Mouse (Mus musculus) urinary bladder, adult 2 months (tissue): Measurements from ENCODE around the gene Pop7. TPM values are rescaled to one million over a fixed set of nuclear protein-coding genes. Genes with fewer than 3 reads are reported as not detected.

Experiments used
- DNase-seq: peaks from one replicate; pipeline ENCODE4 v3.0.0; 2022; ENCODE audit warnings: low spot score
- polyA plus RNA-seq: library from polyadenylated mRNA; depleted of rRNA; stranded (reverse); fragments of >200 nt; gene quantifications from 2 replicates; pipeline ENCODE4 v1.2.3, GENCODE M21; 2012; rRNA removed

The Pop7 gene
- 23.4 and 29.6 TPM in 2 replicates for polyA plus RNA-seq

DNA sequence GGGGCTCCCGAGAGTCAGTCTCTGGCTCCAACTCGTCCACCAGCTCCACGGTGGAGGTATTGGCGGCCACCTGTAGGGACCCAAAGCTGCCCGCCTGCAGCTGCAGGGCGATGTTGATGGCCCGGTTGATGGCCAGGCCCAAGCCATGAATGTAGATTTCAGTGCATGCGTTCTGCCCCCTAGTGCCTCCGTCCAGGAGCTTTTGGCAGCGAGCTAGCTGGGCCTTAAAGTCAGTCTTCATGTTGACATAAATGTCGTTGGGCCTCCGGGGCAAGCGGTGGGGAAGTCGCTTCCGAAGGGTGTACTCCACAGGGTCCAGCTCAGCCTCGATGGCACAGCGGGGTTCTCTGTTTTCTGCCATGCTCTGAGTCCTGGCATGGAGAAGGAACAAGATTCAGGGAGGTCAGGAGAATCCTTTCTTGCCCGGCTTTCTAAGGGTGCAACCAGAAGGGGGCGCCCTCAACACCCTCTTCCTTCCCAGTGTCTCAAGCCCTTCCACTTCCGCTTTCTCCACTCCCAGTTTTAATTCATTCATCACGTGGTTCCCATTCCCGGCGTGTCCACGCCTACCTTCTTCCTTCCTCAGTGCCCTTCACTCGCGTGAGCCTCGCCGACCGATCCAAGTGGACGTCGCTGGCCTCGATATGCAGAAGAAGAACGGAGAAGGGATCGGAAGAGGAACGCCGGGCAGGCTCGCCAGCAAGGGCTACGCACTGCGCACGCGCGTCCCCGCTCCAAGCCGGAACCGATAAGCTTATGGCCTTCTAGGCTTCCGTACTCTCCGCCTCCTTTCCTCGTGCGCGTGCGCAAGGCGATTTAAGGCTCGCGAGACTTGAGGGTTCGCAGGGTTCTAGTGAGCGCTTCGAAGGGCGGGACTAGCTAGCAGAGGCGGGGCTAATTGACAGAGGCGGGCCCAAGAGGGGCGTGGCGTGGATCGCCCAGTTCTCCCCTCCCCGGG is at the start of gene Pop7:
Pop7 (minus strand) TSS at position 810 of the 958 bp plus-strand sequence.
- DNase-seq, result peak; percentile 99

DNA sequence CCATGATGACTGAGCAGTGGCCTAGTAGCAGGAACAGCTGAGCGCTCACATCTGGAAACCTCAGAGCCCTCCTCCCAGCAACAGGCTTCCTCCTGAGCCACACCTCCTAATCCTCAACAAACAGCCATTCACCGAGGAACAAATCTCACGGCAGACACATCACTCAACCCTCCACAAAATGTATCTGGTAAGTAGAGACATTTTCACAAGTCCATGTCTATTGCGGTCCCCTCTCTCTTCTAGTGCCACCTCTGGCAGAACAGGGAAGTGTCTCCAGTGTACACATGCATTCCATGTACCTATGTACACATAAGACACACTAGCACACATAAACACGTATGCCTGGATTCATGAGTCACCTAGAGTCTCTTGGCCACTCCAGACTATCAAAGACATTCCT is 48.8 kb upstream of the Pop7 start:
- no peak for DNase-seq

DNA sequence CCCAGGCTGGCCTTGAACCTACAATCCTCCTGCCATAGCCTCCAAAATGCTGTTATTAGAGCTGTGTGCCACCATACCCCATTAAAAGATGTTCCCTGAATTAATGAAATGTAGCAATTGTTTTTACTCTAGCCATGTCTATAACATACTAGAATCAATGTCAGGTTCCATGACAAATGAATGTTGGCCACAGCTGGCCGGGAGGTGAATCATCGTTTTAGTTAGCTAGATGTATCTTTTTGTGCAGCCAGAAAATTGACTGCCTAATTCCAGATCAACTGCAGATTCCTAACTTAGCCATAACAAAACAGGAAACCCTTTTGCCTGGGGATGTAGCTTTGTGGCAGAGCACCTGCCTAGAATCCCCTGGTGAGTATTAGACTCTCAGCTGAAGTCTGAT is 47.5 kb upstream of the Pop7 start:
- DNase-seq, result no peak

DNA sequence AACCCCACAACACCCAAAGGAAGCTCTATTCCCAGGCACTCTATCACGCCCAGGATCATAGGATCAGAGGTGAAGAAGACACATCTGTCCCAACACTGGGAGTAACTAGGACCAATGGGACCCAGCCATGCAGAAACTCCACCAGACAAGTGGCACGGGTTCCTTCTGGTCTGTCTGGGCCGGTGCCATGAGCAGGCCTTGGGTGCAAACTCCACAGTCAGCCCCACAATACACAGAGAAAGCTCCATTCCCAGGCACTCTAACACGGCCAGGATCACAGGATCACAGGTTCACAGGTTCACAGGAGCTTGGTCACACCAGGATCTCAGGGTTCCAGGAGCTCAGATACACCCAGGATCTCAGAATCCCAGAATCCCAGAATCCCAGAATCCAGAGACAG is 43.3 kb upstream of the Pop7 start:
- no peak for DNase-seq

DNA sequence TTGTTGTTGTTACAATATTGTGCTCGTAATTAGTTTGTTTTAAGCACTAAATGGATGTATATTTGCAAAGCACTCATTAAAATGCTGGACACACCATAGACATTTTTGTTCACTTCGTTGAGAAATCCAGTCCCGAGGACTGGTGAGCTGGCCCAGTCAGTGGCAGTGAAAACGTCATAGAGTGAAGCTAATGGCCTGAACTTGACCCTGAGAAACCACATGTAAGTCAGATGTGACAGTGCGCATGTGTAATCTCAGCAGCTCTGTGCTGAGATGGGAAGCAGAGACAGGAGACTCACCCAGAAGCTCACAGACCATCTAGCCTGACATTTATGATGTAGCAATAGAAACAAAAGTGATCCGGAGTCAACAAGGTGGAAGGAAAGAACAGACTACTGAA is 42.6 kb upstream of the Pop7 start:
- no peak for DNase-seq

DNA sequence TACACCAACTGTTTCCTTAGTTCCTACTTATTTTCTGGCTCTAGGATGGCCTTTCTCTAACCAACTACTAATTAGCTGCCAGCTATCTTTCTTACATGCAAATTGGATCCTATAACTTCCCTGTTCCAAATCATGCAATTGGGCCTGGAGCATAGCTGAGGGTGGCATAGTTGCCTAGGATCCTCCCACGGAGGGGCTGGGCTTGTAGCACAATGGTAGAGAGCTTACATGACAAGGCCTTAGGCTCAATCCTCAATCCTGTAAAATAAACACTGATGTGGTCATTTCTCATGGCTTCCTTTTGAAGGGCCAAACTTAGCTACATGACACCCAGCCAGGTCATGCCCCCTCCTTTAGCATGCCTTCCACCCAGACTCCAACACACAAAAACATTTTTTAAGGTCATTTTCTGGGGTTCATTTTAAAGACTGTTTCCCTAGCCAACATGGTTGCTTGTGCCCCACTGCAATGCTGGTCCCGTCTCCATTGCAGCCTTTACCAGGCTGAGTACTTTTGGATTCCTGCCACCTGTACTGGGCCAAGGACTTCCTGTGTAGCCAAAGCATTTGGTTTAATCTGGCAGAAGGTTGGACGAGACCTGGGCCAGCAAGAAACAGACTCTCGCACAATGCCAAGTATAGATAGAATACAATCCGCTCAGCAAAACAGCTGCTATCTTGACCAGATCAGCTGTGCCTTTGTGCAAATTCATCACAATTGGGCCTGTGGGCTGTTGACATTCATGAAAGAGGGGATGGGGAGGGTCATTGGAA is 39.6 kb upstream of the Pop7 start:
- DNase-seq, result no peak

DNA sequence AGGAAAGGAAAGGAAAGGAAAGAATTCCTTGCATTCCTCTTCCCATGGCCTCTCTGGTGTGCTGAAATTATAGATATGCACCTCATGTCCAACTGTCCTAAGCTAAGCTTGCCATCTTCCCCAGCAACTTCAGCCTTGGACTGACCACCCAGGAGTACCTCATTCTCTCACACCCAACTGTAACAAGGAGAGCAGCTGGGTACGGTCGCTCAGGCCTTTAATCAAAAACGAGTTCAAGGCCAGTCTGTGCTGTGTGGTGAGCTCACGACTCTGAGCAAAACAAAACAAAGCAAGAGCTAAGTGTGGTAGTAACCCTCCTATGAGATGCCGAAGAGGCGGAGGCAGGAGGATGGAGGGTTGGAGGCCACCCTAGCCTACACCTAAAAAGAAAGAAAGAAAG is 38.7 kb upstream of the Pop7 start:
- no peak for DNase-seq

DNA sequence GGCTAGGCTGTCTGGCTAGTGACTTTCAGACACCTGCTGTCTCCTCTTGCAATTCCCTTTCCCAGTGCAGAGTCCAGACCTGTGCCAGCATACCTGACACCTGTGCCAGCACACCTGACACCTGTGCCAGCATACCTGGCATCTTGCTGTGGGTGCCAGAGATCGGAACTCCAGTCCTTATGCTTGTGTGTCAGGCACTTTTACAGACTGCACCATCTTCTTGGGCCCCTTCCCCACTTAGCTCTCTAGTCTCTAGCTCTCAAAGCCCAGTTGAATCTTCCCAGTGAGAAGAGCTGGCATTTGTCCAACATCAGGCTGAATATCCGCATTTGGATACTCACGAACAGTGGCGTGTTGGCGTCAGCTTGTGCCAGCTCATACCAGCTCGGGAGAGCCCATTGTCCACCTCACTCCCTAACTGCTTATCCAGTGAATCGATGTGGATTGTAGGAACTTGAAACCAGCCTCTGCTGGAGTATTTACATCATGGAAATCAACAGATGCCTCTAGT is 37.0 kb upstream of the Pop7 start:
- DNase-seq, result no peak

DNA sequence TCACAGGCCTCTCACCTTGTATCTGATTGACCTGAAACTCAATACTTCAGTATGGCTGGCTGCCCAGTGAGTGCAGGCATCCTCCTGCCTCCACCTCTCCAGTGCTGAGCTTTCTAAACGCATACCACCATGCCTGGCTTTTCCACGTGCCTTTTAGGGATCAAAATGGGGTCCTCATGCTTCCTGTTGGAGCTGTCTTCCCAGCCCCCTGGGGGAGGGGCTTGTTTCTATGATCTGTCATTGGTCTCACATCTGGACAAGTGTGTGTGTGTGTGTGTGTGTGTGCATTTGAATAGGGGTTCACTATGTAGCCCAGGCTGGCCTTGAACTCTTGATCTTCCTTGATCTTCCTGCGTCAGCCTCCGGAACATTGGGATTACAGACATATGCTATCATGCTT is 35.1 kb upstream of the Pop7 start:
- no peak for DNase-seq

DNA sequence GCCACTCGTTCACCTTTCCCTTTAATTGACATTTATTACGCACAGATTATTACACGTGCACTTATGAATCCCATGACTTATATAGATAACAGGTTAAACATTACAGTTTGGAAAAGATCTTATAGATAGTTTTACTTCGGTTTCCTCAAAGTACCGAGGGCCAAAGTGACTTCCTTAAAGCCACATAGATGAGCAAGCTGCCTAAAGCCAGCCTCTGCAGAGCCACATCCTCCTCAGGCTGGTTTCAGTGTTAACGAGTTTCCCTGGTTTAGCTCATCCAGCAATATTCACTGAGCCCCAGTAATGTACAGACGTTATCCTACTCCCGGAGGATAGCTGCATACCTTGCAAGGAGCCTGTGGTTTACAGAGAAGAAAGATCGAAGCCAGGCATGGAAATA is 33.0 kb upstream of the Pop7 start:
- no peak for DNase-seq

DNA sequence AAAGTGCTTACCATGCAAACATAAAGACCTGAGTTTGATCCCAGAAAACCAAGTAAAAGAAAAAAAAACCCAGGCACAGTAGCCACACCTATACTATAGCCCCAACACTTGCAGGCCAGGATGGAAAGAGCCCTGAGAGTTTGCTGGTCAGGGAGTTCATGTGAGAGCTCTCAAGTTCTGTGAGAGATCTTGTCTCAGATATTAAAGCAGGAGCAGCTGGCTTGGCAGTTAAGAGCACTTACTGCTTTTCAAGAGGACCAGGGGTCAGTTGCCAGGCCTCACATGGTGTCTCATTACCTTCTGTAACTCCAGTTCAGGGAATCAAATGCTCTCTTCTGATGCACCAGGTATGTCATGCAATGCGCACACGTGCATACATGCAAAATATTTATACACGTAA is 32.4 kb upstream of the Pop7 start:
- no peak for DNase-seq

DNA sequence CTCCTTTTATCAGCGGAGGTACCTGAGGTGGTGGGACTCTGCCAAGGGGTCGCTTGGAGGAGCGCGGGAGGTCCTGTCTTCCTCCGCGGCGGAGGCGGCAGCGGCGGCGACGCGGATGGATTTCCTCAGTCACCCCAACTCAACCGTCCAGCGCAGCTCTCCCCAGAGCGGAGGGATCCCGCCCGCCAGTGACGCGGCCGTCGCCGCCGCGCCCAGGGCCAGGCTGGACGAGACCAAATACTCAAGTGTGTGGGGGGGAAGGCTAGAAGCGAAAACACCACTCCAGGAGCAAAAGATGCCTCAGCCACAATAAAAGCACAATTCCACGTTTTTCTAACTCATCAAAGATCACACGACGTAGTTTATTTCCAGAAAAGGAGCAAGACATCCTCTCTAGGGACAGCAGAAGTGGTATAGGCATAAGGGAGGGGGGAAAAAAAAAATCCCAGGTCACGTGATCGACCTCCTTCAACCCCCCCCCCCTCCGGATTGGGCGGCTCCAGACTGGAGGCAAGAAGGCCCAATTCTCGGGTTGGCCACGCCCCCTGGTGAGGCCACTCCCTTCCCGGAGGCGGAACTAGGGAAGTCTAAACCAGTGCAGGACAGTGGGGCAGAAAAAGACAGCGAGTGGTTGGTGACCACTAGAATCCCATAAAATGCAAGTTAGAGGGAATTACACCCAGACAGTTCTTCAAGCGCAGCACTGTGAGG is 31.0 kb upstream of the Pop7 start, which contains the start of the genes Epo and Gnb2:
Epo (minus strand) TSS at position 126 of the 711 bp plus-strand sequence.
Gnb2 (minus strand) TSS at position 394 of the 711 bp plus-strand sequence.
- peak; percentile 92 for DNase-seq

DNA sequence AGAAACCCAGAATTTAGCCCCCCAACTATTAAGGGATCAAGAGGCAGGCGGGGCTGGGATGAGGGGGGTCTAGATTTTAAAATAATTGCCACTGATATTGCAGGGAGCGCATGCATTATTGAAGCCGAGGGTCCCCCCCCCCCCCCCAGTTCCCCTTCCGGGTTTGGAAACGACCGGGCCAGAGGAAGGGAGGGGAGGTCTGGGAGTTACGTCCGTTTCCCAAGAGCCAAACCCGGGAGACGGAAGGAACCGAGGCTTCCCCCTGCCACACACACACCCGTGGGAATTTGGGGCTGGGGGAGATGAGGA is 30.4 kb upstream of the Pop7 start:
- DNase-seq, result no peak

DNA sequence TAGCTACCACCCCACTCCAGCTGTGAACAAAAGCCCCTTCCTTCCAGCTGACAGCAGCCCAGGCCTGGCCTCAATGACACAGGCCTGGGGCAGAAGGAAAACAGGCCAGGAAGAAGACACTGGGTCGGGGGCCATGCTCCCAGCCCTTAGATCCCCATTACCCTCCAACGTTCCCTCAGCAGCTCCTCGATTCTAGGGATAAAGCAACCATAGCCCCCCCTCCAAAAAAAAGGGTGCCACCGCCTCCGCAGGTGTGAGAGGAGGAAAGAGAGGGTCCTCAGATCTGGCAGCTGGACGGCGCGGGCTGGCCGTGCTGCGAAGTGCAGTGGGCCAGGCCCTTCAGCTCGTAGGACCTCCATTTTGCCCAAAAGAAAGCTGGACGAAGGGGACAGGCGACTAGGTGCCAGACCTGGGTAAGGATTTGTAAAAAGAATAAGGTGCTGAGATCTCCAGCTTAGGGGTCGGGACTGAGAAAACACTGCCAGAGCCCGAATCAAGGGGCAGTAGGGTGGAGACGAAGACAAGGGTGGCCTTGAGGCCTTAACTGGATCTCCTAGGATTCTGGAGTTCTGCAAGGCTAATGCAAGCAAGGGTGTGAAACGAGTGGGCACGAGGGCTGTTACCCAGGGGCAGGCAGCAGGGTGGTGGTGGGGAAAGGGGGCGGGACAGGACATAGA is 30.0 kb upstream of the Pop7 start:
- DNase-seq, result no peak

DNA sequence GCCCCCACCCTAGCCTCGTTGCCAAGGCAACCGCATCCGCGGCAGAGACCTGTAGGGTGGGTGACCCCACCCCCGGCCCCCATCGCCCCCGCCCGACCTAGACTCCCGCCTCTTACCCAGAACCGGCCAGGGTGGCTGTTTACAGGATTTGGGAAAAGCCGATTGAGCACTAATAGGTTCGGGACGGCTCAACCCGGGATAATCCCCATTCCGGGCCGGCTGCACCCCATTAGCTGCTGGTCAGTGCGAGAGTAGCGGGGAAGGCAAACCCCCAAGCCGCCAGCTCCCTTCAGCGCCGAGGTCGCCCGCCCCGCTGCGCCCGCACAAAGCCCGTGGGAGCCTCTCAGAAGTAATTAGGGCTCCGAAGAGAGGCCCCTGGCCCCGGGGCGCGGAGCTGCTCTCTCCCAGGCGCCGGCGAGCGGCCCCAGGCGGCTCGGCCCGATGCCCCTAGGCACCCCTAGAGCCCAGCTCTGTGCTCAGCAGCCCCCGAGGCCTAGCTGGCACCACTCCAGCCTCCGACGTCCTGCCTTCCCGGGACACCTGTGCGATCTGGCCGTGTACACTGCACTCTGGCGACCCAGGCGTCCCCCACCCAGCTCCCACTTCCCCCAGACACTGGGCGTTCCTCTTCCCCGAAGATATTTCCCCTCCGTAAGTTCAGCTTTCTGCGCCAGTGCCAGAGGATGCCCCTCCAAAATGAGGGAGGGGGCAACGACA is 29.3 kb upstream of the Pop7 start:
- no peak for DNase-seq

DNA sequence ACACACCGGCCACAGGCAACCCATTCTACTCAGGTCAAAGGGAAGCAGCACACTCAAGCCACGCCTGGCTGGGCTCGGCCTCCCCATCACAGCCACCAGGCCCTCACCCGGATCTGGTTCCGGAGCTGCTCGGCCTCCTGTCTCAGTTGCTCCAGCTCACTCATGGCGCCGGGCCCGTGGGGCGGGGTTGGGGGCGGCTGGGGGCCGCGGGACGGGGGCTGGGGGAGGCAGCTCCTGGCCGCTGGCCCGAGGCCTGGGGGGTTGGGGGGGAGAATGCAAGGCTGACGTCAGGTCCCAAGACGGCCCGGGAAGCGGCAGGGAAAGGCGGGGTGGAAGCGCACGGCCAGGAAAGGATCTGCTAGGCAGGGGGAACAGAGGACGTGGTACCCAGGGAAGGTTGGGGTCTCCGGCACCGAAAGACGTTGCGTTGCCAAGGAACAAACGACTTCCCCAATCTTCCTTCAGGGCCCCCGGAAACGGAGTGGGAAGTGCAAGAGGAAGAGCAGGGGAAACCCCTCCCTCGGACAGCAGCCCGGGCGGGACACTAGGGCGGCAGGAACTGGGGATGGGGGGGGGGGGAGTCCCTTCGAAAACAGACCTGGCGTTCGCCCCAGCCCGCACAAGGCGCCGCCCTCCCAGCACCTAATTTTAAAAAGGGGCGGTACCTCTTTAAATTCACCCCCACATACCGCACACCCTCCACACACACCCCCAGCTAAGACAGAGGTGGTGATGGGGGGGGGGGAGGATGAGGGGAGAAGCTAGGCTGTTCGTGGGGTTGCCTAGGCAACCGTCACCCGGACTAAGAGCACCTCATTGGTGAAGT is 28.5 kb upstream of the Pop7 start:
- DNase-seq, result no peak

DNA sequence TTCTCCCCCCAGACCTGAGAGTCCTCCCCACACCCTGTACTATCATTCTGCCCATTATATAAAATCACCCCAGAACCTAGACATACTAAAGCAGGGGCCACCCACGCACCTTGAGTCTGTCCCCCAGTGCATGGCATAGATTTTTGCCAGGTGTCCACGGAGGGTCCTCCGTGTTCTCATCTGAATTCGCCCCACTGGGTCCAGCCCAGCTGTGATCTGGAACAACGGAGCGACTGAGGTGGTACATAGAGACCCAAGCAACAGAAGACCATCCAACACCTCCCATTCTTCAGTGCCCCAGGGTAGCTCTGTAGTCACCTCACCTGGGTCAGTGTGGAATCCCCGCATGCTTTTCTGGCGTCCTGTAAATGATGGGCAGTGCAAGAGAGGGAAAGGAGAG is 27.8 kb upstream of the Pop7 start:
- DNase-seq, result no peak

DNA sequence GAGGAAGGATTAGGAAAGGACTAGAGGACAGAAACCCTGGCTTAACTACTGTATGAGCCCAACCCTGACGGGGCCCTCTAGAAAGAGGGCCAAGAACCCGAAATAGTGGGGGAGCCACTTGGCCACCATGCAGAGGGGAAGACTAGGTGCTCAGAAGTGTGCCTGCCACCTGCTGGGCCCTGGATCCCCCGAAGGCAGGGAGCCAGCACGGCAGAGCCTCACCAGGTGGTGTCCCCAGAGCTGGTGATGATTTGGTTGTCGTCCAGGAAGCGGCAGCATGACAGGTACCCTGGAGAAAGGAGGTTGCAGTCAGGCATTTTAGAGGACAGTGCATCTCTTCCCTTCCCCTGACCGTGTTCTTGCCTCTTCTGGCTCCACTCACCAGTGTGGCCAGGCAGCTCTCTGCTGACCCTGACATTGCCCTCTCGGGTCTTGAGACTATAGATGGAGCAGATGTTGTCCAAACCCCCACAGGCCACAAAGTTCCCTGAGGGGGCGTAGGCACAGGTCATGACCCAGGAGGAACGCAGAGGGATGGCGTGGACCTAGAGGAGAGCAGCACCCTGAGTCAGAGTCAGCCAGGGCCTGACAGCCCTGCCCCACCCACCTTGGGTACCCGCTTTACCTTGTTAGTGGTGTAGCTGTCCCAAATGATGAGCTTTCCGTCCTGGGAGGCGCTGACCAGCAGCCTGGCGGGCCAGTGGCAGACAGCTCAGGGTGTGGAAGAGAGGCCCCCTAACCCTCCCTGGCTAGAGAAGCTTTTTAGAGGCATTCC is 27.1 kb upstream of the Pop7 start:
- DNase-seq, result no peak
